25 mouse cellular contexts compared by ENCODE assay signal in genomic region chr9:90197116-90197665, GRCm38 (mm10). TPM values are rescaled to one million over a fixed set of nuclear protein-coding genes. Genes with fewer than 3 reads are reported as not detected.
DNase-seq lines count a peak whose midpoint lies in the region; ATAC-seq and TF ChIP-seq lines count a peak whose summit lies in the region.
"Had no signal": no experiment of that assay in that cellular context is flagged by ENCODE, and none has a peak within 500 bp of the region (broad histone marks: within the 10 kb centered on the region; RNA-seq: fewer than 3 reads in every experiment).

No protein-coding gene starts in this region.

- 55% methylated on average over 7 of the region's 7 CpGs for WGBS in kidney, adult 2 months
- 40% methylated on average over 7 of the region's 7 CpGs for WGBS in lung, adult 2 months

- no peak overlapping the region for H3K4me3 ChIP-seq in kidney, adult 2 months (ENCODE audit: insufficient read depth, low read depth, low read length)
- no peak overlapping the region for H3K4me3 ChIP-seq in lung, adult 2 months (replicated peaks; ENCODE audit: extremely low read depth, low read depth, low read length)
- H3K4me3 ChIP-seq: embryonic facial prominence, embryonic 12.5 days; erythroblast, embryonic 14.5 days; forebrain, embryonic 13.5 days; hindbrain, embryonic 10.5 days; limb, embryonic 15.5 days; lung, embryonic 15.5 days; midbrain, embryonic 15.5 days; myocyte; neural tube, embryonic 15.5 days had no signal

- no peak for TF ChIP-seq POLR2A in kidney, adult 2 months (IDR thresholded peaks at IDR 0.05; ENCODE audit: low read depth, low read length)
- no peak for TF ChIP-seq POLR2A in lung, adult 2 months (IDR thresholded peaks at IDR 0.05; ENCODE audit: borderline replicate concordance, extremely low read depth, low read depth, low read length)

- H3K36me3 ChIP-seq in kidney, adult 2 months (ENCODE audit: control insufficient read depth, insufficient read depth, low read length): no peaks in the 10 kb centered on the region

- H3K27me3 ChIP-seq in kidney, adult 2 months (replicated peaks; ENCODE audit: control insufficient read depth, insufficient read depth, low read length): no peaks in the 10 kb centered on the region
- H3K27me3 ChIP-seq: embryonic facial prominence, embryonic 12.5 days; forebrain, embryonic 13.5 days; limb, embryonic 15.5 days; lung, embryonic 15.5 days; midbrain, embryonic 15.5 days; neural tube, embryonic 15.5 days; Patski had no signal

- no peak overlapping the region for H3K27ac ChIP-seq in kidney, adult 2 months (ENCODE audit: insufficient read depth, low read depth, low read length)
- H3K27ac ChIP-seq: embryonic facial prominence, embryonic 12.5 days; forebrain, embryonic 13.5 days; hindbrain, embryonic 10.5 days; hindbrain, postnatal 0 days; limb, embryonic 15.5 days; lung, embryonic 15.5 days; midbrain, embryonic 15.5 days; neural tube, embryonic 15.5 days had no signal

- ATAC-seq in granulocyte monocyte progenitor cell, adult 5-6 weeks (replicated peaks; ENCODE audit: poor library complexity, severe bottlenecking): no peak
- ATAC-seq: CD4-positive, CD25-positive, alpha-beta regulatory T cell, adult 4 months; forebrain, embryonic 13.5 days; midbrain, embryonic 15.5 days; Patski had no signal

- H3K4me1 ChIP-seq in kidney, adult 2 months (ENCODE audit: control insufficient read depth, insufficient read depth, low read length): 0 out of 2 replicates have a peak, but pooled peaks cover 4% of the 10 kb centered on the region
- no peaks in the 10 kb centered on the region; the same call in 1 of the 2 replicates for H3K4me1 ChIP-seq in lung, adult 2 months (ENCODE audit: control insufficient read depth, insufficient read depth, low read length)
- H3K4me1 ChIP-seq: forebrain, embryonic 13.5 days; midbrain, embryonic 15.5 days; neural tube, embryonic 15.5 days had no signal

- DNase-seq in adrenal gland, adult 2 months: peak; percentile 72
- no peak for DNase-seq in adrenal gland, adult 18-20 months (ENCODE audit: low spot score in 2 of 2)
- peak; percentile 25 for DNase-seq in kidney, adult 2 months
- no peak for DNase-seq in kidney, adult 18-20 months
- DNase-seq in lung, postnatal 10 days: peak; percentile 48
- DNase-seq in lung, adult 2 months: no peak
- DNase-seq in adrenal gland, postnatal 10 days: peak; percentile 61
- DNase-seq: cerebellum, adult 11 months; gastrocnemius, postnatal 10 days; right cerebral cortex, adult 18-20 months; thymus, postnatal 4 days had no signal

- no peak for TF ChIP-seq CTCF in kidney, adult 2 months (conservative IDR thresholded peaks at IDR 0.05; ENCODE audit: insufficient read depth, insufficient read length, low read depth, low read length)
- no peak for TF ChIP-seq CTCF in lung, adult 2 months (IDR thresholded peaks at IDR 0.05; ENCODE audit: insufficient read depth, low read length)

RNA-seq across cellular contexts. Expression of gene Adamts7, which starts 34.3 kb away (rescaled TPM):
- total RNA-seq in adrenal gland, adult 2 months (2021): 1 to 10 TPM; 2.5 to 6.1 TPM
- 10.9 and 12.0 TPM in 2 replicates for polyA plus RNA-seq in adrenal gland, adult 2 months (2012; rRNA removed)
- 1 to 10 TPM; 2.4 to 2.8 TPM for total RNA-seq in adrenal gland, adult 18-20 months (2021)
- polyA plus RNA-seq in kidney, adult 2 months (2012; rRNA removed): 9.4 and 10.7 TPM in 2 replicates
- polyA plus RNA-seq in lung, adult 2 months (2012; rRNA removed): 5.6 and 7.2 TPM in 2 replicates
- total RNA-seq in adrenal gland, postnatal 10 days (2021): 10 to 100 TPM in 1 of 2 experiments, 1 to 10 TPM in 1; 8.4 to 10.7 TPM
- 2.4 TPM in 1 of 2 replicates, not detected in the other for total RNA-seq in granulocyte monocyte progenitor cell, adult 5-6 weeks (2014; fragmentation: Nextera tagmentation)
- 0.21 TPM in 1 of 2 replicates, not detected in the other for total RNA-seq in granulocyte monocyte progenitor cell, adult 5-6 weeks (2017)
- total RNA-seq: megakaryocyte, adult 5-6 weeks had no signal

Comparison
In these comparisons a context has a peak if more than half of its experiments do, and no peak if none do; other contexts are left out.
1. DNase-seq: peak in adrenal gland, adult 2 months (single experiment), kidney, adult 2 months (single experiment), lung, postnatal 10 days (single experiment) and adrenal gland, postnatal 10 days (single experiment); none in adrenal gland, adult 18-20 months (0 of 2), kidney, adult 18-20 months (single experiment) and lung, adult 2 months (single experiment).